Mouse (Mus musculus) c-Kit-positive CD71-positive TER-119-positive erythroid progenitor cells, embryonic 14.5 days (primary cell): ENCODE data around the gene Cyth3.
A peak's percentile ranks its signal among the peaks of the same experiment; 100 is the strongest.

Experiments
- DNase-seq: peaks from one replicate; pipeline ENCODE4 v3.0.0-alpha.2; 2013; ENCODE audit warnings: low spot score

Cyth3 gene

GRCm38 (mm10) chr5:143706030-143706821 is 84.0 kb downstream of the Cyth3 start:
- DNase-seq = no peak

DNA sequence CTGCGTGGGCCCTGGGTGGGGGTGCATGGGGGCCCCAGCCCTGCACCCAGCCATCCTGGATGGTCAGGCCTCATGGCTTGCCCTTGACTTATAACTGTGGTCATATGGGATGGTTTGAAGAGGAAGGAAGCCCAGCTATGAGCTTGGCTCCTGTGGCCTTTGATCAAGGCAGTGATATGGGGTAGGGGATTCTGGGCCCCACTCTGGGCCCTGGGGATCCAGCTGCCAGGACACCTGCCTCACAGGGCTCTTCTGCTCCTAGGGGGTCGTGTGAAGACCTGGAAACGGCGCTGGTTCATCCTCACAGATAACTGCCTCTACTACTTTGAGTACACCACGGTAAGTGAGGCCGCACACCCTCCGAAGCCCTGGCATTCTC is 84.6 kb downstream of the Cyth3 start:
- no peak for DNase-seq

DNA sequence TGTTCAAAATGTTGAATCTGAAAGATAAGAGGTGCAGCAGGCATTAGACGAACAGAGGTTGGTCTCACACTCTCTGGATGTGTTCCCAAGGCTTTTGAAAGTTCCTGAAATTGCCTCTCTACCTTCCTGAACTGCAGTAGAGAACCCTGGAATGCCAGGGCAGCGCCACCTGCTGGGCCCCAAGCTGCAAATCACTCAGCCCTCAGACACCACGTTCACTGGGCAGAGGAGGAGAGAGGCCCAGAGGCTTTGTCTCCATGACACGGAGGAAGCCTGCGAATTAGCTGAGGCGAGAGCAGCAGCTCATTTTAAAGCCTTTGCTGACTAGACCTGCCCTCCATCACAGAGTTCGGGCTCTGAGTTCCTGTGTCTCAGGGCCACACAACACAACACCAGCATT is 89.1 kb downstream of the Cyth3 start:
- peak; percentile 63 for DNase-seq

DNA sequence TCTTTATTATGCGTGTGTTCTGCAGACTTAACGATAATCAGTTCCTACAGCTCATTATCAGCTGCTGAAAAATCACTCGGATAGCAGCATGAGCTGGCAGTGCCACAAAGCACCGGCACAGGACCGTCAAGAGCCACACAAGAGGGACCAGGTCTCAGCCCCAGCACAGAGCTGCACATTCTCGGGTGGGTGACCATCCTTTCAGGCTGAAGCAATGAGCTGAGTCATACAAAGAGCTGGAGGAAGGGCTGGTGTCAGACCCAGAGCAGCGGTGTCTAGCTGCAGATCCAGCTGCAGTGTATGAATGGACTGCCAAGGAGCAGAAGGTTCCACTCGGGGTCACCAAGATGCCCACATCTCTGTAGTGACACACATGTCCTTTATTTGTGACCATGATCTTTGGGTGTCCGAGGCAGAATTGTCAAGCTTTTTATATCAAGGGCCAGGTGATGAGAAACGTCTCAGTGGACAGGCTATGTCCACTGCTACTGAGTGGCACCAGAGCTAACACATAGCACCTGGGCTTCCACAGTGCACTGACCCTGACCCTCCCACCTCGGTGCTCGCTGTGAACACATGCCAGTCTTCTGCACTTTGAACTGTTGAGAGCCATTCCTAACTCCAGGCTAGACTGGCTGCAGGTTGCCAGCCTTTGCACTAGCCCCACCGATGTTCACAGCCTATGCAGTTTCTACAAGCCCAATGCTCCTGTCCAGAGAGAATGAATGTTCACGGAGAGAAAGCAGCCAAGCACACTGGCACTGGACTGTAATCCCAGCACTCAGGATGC is 90.0 kb downstream of the Cyth3 start:
- DNase-seq = no peak

DNA sequence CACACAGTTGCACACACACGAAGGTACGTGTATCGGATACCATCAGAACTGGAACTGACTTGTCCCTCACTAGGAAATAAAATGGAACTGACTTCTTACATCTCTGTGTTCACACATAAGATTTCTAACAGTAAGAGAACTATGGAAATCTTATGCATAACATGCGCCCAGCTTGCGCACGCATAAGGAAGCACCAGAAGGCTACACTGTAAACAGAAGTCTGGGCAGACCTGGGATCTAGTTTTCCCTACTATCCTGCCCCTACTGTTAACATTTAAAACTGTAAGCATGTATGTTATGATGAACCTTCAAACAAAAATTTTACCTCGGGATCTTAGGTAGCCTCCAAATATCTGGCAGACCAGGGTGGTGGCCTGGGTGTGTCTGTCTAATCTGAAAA is 99.7 kb downstream of the Cyth3 start:
- no peak for DNase-seq

DNA sequence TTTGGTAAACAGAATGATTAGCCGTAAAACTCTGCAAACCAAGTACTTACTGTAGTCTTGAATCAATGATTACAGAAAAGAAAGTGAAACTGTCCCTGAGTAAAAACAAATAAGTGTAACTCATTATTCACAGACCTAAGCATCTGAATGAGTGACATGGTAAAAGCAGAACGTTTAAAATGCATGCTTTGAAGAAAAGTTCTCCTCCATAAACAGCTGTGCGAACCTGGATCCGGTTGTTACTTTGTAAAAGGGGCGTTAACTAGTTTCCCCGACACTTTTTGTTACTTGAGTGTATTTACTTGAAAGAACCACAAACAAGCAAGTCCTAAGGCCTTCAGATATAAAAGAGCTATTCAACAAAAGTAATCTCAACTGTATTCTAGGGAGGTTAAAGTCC is 108.7 kb downstream of the Cyth3 start:
- no peak for DNase-seq

DNA sequence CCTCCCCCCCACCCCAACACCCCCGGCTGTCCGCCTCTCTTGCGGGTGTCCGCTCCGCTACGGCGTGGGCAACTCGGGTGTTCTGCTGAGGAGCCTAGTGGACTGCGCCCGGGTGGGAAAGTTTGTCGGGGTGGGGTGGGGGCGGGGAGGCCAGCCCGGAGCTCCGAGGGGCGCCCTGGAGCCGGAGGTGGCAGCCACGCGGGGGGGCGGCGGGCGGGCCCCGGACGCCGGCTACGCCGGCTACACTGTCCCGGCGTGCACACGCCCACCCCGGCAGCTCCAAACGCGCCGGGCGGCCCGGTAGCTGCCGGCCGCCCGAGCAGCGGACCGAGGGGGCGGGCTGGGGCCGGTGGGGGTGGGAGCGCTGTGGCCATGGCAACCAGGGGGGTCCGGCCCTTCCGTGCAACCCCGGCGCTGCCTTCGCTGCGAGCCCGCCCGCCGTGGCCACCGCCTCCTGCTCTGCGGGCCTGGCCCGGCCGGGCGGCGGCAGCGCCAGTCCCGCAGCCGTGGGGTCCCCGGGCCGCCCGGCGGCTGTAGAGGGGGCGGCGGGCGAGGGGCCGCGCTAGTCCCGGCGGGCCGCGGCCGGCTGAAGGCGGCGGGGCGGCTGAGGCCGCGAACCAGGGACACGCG is 109.4 kb downstream of the Cyth3 start:
- no peak for DNase-seq

- DNase-seq = peak; percentile 93
These were observed 110.1 kb downstream of the Cyth3 start, which contains the start of gene Usp42 for GRCm38 (mm10) chr5:143732180-143732891. Usp42 (minus strand) TSS chr5:143732280.

DNA sequence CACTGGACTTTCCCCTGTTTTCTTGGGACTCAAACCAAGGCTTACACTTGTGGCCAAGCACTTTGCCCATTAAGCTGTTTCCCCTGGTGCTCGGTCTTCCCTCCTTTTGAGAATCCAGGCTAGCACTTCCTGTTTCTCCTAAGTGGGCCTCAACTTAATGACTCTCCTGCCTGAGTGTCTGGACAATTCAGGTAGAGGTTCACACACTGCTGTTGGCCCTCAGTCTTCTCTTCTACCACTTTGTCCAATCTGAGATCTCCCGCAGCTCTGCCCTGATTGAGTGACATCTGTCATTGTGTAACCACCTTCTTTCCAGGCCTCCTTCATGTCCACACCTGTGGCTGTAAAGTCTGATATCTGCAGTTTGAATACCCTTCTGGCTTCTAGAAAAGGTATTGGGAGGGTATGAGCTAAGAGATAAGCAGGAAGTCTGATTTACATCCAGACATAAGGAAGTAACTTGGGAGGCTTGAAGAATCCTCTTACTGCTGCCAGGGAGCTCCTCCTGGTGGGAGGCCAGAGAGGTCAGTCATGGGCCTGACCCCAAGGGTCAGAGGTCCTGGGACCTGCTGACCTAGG is 127.5 kb downstream of the Cyth3 start:
- no peak for DNase-seq

GRCm38 (mm10) chr5:143755529-143756141 is 133.4 kb downstream of the Cyth3 start:
- DNase-seq = no peak

GRCm38 (mm10) chr5:143757755-143758443 is 135.7 kb downstream of the Cyth3 start:
- DNase-seq = peak; percentile 53

- DNase-seq = no peak
These were observed 137.3 kb downstream of the Cyth3 start for GRCm38 (mm10) chr5:143759554-143759953.
